Mouse (Mus musculus) liver, embryonic 12.5 days (tissue): ENCODE data around the gene Ergic1. TPM values are rescaled to one million over a fixed set of nuclear protein-coding genes. Genes with fewer than 3 reads are reported as not detected.

Experiments used
- ATAC-seq: fragments of 200-750 bp; cut with Nextera tagmentation; 2 replicates; pipeline ENCODE4 v1.8.0; 2017; ENCODE audit warnings: moderate number of reproducible peaks, mild to moderate bottlenecking, moderate library complexity
- H3K27ac ChIP-seq: fragments of 300-500 bp; sonication (generic); 2 replicates; pipeline ENCODE4 v1.5.1; 2016; ENCODE audit warnings: mild to moderate bottlenecking
- H3K27me3 ChIP-seq: fragments of 300-500 bp; sonication (generic); replicated peaks from 2 replicates; pipeline ENCODE4 v1.6.1; 2016; ENCODE audit warnings: mild to moderate bottlenecking, moderate library complexity
- H3K36me3 ChIP-seq: fragments of 300-500 bp; sonication (generic); 2 replicates; pipeline ENCODE4 v1.6.1; 2016; ENCODE audit warnings: mild to moderate bottlenecking, moderate library complexity
- H3K4me1 ChIP-seq: fragments of 300-500 bp; sonication (generic); 2 replicates; pipeline ENCODE4 v1.6.1; 2016
- H3K4me2 ChIP-seq: fragments of 300-500 bp; sonication (generic); 2 replicates; pipeline ENCODE4 v1.6.1; 2016; ENCODE audit warnings: mild to moderate bottlenecking, moderate library complexity
- H3K4me3 ChIP-seq: fragments of 300-500 bp; sonication (generic); 2 replicates; pipeline ENCODE4 v1.5.1; 2016; ENCODE audit warnings: mild to moderate bottlenecking, moderate library complexity
- H3K9ac ChIP-seq: fragments of 300-500 bp; sonication (generic); 2 replicates; pipeline ENCODE4 v1.6.1; 2016; ENCODE audit warnings: mild to moderate bottlenecking, moderate library complexity
- H3K9me3 ChIP-seq: fragments of 300-500 bp; sonication (generic); replicated peaks from 2 replicates; pipeline ENCODE4 v1.6.1; 2016; ENCODE audit warnings: mild to moderate bottlenecking, moderate library complexity
- WGBS: fragments of 180-500 bp; shearing (Covaris S2); methylation state at CpG from one replicate; pipeline ENCODE4 v1.1.7; 2016; ENCODE audit not compliant: insufficient replicate concordance; 5-methylcytosine and 5-hydroxymethylcytosine counted together
- polyA plus RNA-seq: library from polyadenylated mRNA; unstranded; fragments of >200 nt; fragmentation: Nextera tagmentation; extraction: Ambion mirVana; gene quantifications from 2 replicates; pipeline ENCODE4 v1.2.1, GENCODE M21; 2016

Ergic1 gene
- polyA plus RNA-seq, 1 experiment from 2014 or later = 45.7 TPM

GRCm38 (mm10) chr17:26578162-26578561 is 16.9 kb downstream of the Ergic1 start:
- no peak for ATAC-seq
- Histone ChIP-seq H3K4me2 (no peak overlapping the region), H3K27me3 (no peaks in the 10 kb centered on the region), H3K9me3 (no peaks in the 10 kb centered on the region), H3K4me1 (peaks cover 42% of the 10 kb centered on the region), H3K36me3 (peaks cover 31% of the 10 kb centered on the region), H3K9ac (no peak overlapping the region), H3K4me3 (no peak overlapping the region), H3K27ac (no peak overlapping the region)
- WGBS = 78% methylated on average over 7 of the region's 7 CpGs

- Histone ChIP-seq H3K4me2 (no peak overlapping the region), H3K4me3 (no peak overlapping the region), H3K36me3 (peaks cover 33% of the 10 kb centered on the region), H3K9me3 (no peaks in the 10 kb centered on the region), H3K27ac (no peak overlapping the region), H3K9ac (no peak overlapping the region), H3K27me3 (no peaks in the 10 kb centered on the region), H3K4me1 (peaks cover 48% of the 10 kb centered on the region)
- 92% methylated on average over 11 of the region's 11 CpGs for WGBS
- no peak for ATAC-seq
These were observed 17.5 kb downstream of the Ergic1 start for GRCm38 (mm10) chr17:26578771-26579170.

- Histone ChIP-seq H3K4me2 (no peak overlapping the region), H3K4me3 (no peak overlapping the region), H3K9me3 (no peaks in the 10 kb centered on the region), H3K27me3 (no peaks in the 10 kb centered on the region), H3K9ac (no peak overlapping the region), H3K4me1 (peaks cover 48% of the 10 kb centered on the region), H3K27ac (no peak overlapping the region), H3K36me3 (peaks cover 30% of the 10 kb centered on the region)
- ATAC-seq = no peak
- WGBS = 78% methylated on average over 6 of the region's 6 CpGs
These were observed 18.1 kb downstream of the Ergic1 start for GRCm38 (mm10) chr17:26579396-26579795.

GRCm38 (mm10) chr17:26580873-26581401 is 19.6 kb downstream of the Ergic1 start:
- peaks cover 44% of the 10 kb centered on the region for H3K4me1 ChIP-seq
- H3K9me3 ChIP-seq = no peaks in the 10 kb centered on the region
- H3K27ac ChIP-seq = no peak overlapping the region
- no peak overlapping the region for H3K9ac ChIP-seq
- 88% methylated on average over 3 of the region's 3 CpGs for WGBS
- ATAC-seq = no peak
- peaks cover 29% of the 10 kb centered on the region for H3K36me3 ChIP-seq
- no peak overlapping the region for H3K4me2 ChIP-seq
- no peaks in the 10 kb centered on the region for H3K27me3 ChIP-seq
- H3K4me3 ChIP-seq = no peak overlapping the region

GRCm38 (mm10) chr17:26582297-26582696 is 21.0 kb downstream of the Ergic1 start:
- H3K27ac ChIP-seq = no peak overlapping the region

GRCm38 (mm10) chr17:26583056-26583455 is 21.8 kb downstream of the Ergic1 start:
- no peak for ATAC-seq
- peaks cover 39% of the 10 kb centered on the region for H3K36me3 ChIP-seq
- no peak overlapping the region for H3K4me3 ChIP-seq
- peaks cover 29% of the 10 kb centered on the region for H3K4me1 ChIP-seq
- H3K27ac ChIP-seq = 0 out of 2 replicates have a peak overlapping the region, but pooled peaks have one; percentile 13
- H3K9me3 ChIP-seq = no peaks in the 10 kb centered on the region
- no peak overlapping the region for H3K9ac ChIP-seq
- no peaks in the 10 kb centered on the region for H3K27me3 ChIP-seq
- 86% methylated on average over 9 of the region's 9 CpGs for WGBS
- H3K4me2 ChIP-seq = no peak overlapping the region

More at GRCm38 (mm10) chr17:26582297-26582696, 21.0 kb downstream of the Ergic1 start:
- no peaks in the 10 kb centered on the region for H3K9me3 ChIP-seq
- H3K36me3 ChIP-seq = peaks cover 36% of the 10 kb centered on the region
- H3K4me3 ChIP-seq = no peak overlapping the region
- ATAC-seq = no peak
- H3K4me1 ChIP-seq = peaks cover 31% of the 10 kb centered on the region
- H3K4me2 ChIP-seq = no peak overlapping the region
- no peak overlapping the region for H3K9ac ChIP-seq
- H3K27me3 ChIP-seq = no peaks in the 10 kb centered on the region
- 87% methylated on average over 5 of the region's 5 CpGs for WGBS

- H3K4me1 ChIP-seq = peaks cover 29% of the 10 kb centered on the region
- ATAC-seq = no peak
- H3K36me3 ChIP-seq = peaks cover 38% of the 10 kb centered on the region
These were observed 22.3 kb downstream of the Ergic1 start for GRCm38 (mm10) chr17:26583606-26584005.

GRCm38 (mm10) chr17:26584063-26584462 is 22.8 kb downstream of the Ergic1 start:
- peaks cover 29% of the 10 kb centered on the region for H3K4me1 ChIP-seq
- no peaks in the 10 kb centered on the region for H3K27me3 ChIP-seq
- no peak overlapping the region for H3K4me2 ChIP-seq
- 58% methylated on average over 4 of the region's 4 CpGs for WGBS
- H3K9me3 ChIP-seq = no peaks in the 10 kb centered on the region
- H3K27ac ChIP-seq = peak overlapping the region; percentile 61
- H3K9ac ChIP-seq = no peak overlapping the region
- no peak overlapping the region for H3K4me3 ChIP-seq
- peak; percentile 56 for ATAC-seq
- H3K36me3 ChIP-seq = peaks cover 38% of the 10 kb centered on the region

More at GRCm38 (mm10) chr17:26583606-26584005, 22.3 kb downstream of the Ergic1 start:
- Histone ChIP-seq H3K27me3 (no peaks in the 10 kb centered on the region), H3K4me3 (no peak overlapping the region), H3K27ac (peak overlapping the region; percentile 61), H3K9ac (no peak overlapping the region), H3K4me2 (no peak overlapping the region), H3K9me3 (no peaks in the 10 kb centered on the region)
- 73% methylated on average over 6 of the region's 6 CpGs for WGBS

GRCm38 (mm10) chr17:26584558-26585136 is 23.4 kb downstream of the Ergic1 start:
- Histone ChIP-seq H3K27ac (peak overlapping the region; percentile 61), H3K9ac (no peak overlapping the region), H3K4me3 (no peak overlapping the region), H3K36me3 (peaks cover 38% of the 10 kb centered on the region), H3K9me3 (no peaks in the 10 kb centered on the region), H3K4me1 (peaks cover 29% of the 10 kb centered on the region), H3K27me3 (no peaks in the 10 kb centered on the region), H3K4me2 (peak overlapping the region; percentile 2; the same call in 1 of the 2 replicates)
- ATAC-seq = peak; percentile 71
- whole genome bisulfite sequencing = 65% methylated on average over 15 of the region's 15 CpGs

GRCm38 (mm10) chr17:26587961-26588487 is 26.7 kb downstream of the Ergic1 start:
- Histone ChIP-seq H3K4me2 (no peak overlapping the region), H3K4me3 (no peak overlapping the region), H3K9me3 (no peaks in the 10 kb centered on the region), H3K9ac (no peak overlapping the region), H3K27ac (no peak overlapping the region), H3K36me3 (peaks cover 35% of the 10 kb centered on the region; the same call in 1 of the 2 replicates), H3K4me1 (peaks cover 26% of the 10 kb centered on the region), H3K27me3 (no peaks in the 10 kb centered on the region)
- WGBS = 79% methylated on average over 12 of the region's 12 CpGs
- ATAC-seq = no peak

- peaks cover 34% of the 10 kb centered on the region for H3K4me1 ChIP-seq
- no peaks in the 10 kb centered on the region for H3K27me3 ChIP-seq
- no peak overlapping the region for H3K9ac ChIP-seq
- H3K27ac ChIP-seq = peak overlapping the region; percentile 39; the same call in 1 of the 2 replicates
- ATAC-seq = no peak; the same call in 1 of the 2 replicates
- H3K9me3 ChIP-seq = no peaks in the 10 kb centered on the region
- H3K4me3 ChIP-seq = no peak overlapping the region
- H3K4me2 ChIP-seq = no peak overlapping the region
- H3K36me3 ChIP-seq = peaks cover 18% of the 10 kb centered on the region; the same call in 1 of the 2 replicates
- WGBS = 76% methylated on average over 4 of the region's 4 CpGs
These were observed 31.2 kb downstream of the Ergic1 start for GRCm38 (mm10) chr17:26592510-26592909.

GRCm38 (mm10) chr17:26593199-26593598 is 31.9 kb downstream of the Ergic1 start:
- H3K9me3 ChIP-seq = no peaks in the 10 kb centered on the region
- 79% methylated on average over 5 of the region's 5 CpGs for WGBS

More at GRCm38 (mm10) chr17:26593199-26593598, 31.9 kb downstream of the Ergic1 start:
- no peak overlapping the region for H3K9ac ChIP-seq
- H3K27me3 ChIP-seq = no peaks in the 10 kb centered on the region
- no peak overlapping the region for H3K4me2 ChIP-seq
- no peak for ATAC-seq
- H3K4me1 ChIP-seq = peaks cover 34% of the 10 kb centered on the region
- H3K4me3 ChIP-seq = no peak overlapping the region
- H3K27ac ChIP-seq = no peak overlapping the region
- H3K36me3 ChIP-seq = peaks cover 11% of the 10 kb centered on the region; the same call in 1 of the 2 replicates
